Mouse (Mus musculus) liver, postnatal 0 days (tissue): ENCODE measurements around the gene Dnajc3. TPM values are rescaled to one million over a fixed set of nuclear protein-coding genes. Genes with fewer than 3 reads are reported as not detected.
A peak's percentile ranks its signal among the peaks of the same experiment; 100 is the strongest.

Source experiments
- ATAC-seq: fragments of 200-750 bp; cut with Nextera tagmentation; 2 replicates; pipeline ENCODE4 v1.8.0; 2017; ENCODE audit warnings: mild to moderate bottlenecking, moderate library complexity
- DNase-seq: peaks from one replicate; pipeline ENCODE4 v3.0.0-alpha.2; 2016
- H3K27ac ChIP-seq: fragments of 300-500 bp; sonication (generic); 2 replicates; pipeline ENCODE4 v1.5.1; 2014; ENCODE audit warnings: antibody characterized with exemption, moderate library complexity, mild to moderate bottlenecking, low read depth
- H3K27me3 ChIP-seq: fragments of 300-500 bp; sonication (generic); 2 replicates; pipeline ENCODE4 v1.6.1; 2014; ENCODE audit warnings: low read length, control low read depth, mixed read lengths; ENCODE audit not compliant: insufficient read depth
- H3K36me3 ChIP-seq: fragments of 300-500 bp; sonication (generic); replicated peaks from 2 replicates; pipeline ENCODE4 v1.6.1; 2014; ENCODE audit warnings: mild to moderate bottlenecking, control low read depth, low read length, moderate library complexity, mixed read lengths; ENCODE audit not compliant: insufficient read depth
- H3K4me1 ChIP-seq: fragments of 300-500 bp; sonication (generic); 2 replicates; pipeline ENCODE4 v1.6.1; 2014; ENCODE audit warnings: antibody characterized with exemption, mild to moderate bottlenecking, control low read depth; ENCODE audit not compliant: insufficient read depth
- H3K4me2 ChIP-seq: fragments of 300-500 bp; sonication (generic); 2 replicates; pipeline ENCODE4 v1.6.1; 2014; ENCODE audit warnings: low read depth, mild to moderate bottlenecking, low read length, moderate library complexity, mixed read lengths
- H3K4me3 ChIP-seq: fragments of 300-500 bp; sonication (generic); 2 replicates; pipeline ENCODE4 v1.5.1; 2014; ENCODE audit warnings: low read depth, low read length
- H3K9ac ChIP-seq: fragments of 300-500 bp; sonication (generic); replicated peaks from 2 replicates; pipeline ENCODE4 v1.6.1; 2014; ENCODE audit warnings: mild to moderate bottlenecking, moderate library complexity
- H3K9me3 ChIP-seq: fragments of 300-500 bp; sonication (generic); 2 replicates; pipeline ENCODE4 v1.6.1; 2016; ENCODE audit warnings: mild to moderate bottlenecking, control low read depth, low read length, mixed read lengths
- CTCF ChIP-seq: sonication (generic); IDR thresholded peaks from 2 replicates; pipeline ENCODE4 v1.5.1; 2016; ENCODE audit warnings: antibody characterized with exemption, low read depth
- EP300 ChIP-seq: IDR thresholded peaks from 2 replicates; pipeline ENCODE4 v1.6.1; 2016; ENCODE audit warnings: antibody characterized with exemption, low read depth, mild to moderate bottlenecking
- WGBS: fragments of 180-500 bp; shearing (Covaris S2); extraction: QIAGEN DNeasy Blood & Tissue Kit; methylation state at CpG from one replicate; pipeline ENCODE4 v1.1.7; 2014; ENCODE audit not compliant: insufficient replicate concordance; 5-methylcytosine and 5-hydroxymethylcytosine counted together
- polyA plus RNA-seq: library from polyadenylated mRNA; unstranded; fragments of >200 nt; fragmentation: Nextera tagmentation; extraction: Ambion mirVana; gene quantifications from 2 replicates; pipeline ENCODE4 v1.2.1, GENCODE M21; 2015

The Dnajc3 gene
- polyA plus RNA-seq, 1 experiment from 2014 or later = 53.6 TPM

DNA sequence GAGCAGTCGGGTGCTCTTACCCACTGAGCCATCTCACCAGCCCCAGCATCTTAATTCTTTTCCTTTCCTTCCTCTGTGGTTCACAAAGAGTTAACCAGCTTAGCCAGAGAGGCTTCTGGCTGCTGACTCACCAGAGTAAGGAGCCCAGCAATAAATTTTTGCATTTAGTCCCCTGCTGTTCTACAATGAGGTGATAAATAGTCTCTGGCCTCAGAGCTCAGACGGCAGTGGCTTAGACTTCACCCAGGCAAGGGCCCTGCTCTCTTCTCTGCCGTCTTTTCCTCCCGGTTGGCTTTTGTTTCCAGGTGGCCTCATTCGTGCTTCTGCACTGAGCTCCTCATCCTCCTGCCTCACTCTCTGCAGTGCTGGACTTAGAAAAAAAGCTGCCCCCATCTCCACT is 68.1 kb downstream of the Dnajc3 start:
- TF ChIP-seq CTCF (no peak), EP300 (no peak)
- DNase-seq (no peak), ATAC-seq (no peak)
- 0 out of 2 replicates have a peak, but pooled peaks cover 2% of the 10 kb centered on the region for H3K36me3 ChIP-seq
- no peaks in the 10 kb centered on the region for H3K27me3 ChIP-seq
- no peaks in the 10 kb centered on the region for H3K9me3 ChIP-seq
- H3K27ac ChIP-seq = no peak overlapping the region
- H3K4me2 ChIP-seq = peak overlapping the region; percentile 93; the same call in 1 of the 2 replicates
- 19% methylated on average over 5 of the region's 5 CpGs for WGBS
- H3K4me1 ChIP-seq = peaks cover 3% of the 10 kb centered on the region; the same call in 1 of the 2 replicates
- no peak overlapping the region for H3K9ac ChIP-seq
- H3K4me3 ChIP-seq = no peak overlapping the region

DNA sequence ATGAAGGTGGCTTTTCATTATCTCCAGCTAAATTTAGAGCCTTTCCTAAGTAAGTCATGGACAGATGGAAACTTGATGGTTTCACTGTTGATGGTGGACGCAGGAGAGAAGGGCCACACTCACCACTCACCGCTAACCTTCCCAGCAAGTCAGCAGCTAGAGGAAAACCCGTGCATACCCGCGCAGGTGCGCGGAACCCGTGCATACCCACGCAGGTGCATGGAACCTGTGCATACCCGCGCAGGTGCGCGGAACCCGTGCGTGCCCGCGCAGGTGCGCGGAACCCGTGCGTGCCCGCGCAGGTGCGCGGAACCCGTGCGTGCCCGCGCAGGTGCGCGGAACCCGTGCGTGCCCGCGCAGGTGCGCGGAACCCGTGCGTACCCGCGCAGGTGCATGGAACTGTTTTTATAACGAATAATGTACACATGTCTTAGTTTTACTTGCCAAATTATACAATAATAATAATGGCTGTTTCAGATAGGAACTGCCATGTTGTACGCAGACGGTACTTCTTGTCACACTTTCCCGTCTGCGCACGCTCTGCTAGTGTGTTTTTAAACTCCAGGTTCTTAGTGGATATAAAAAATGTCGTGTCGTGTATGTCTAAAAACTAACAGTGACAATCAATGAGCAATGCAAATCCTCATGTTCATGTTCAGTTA is 68.8 kb downstream of the Dnajc3 start:
- no peak for TF ChIP-seq EP300
- no peak for TF ChIP-seq CTCF
- Histone ChIP-seq H3K36me3 (no peaks in the 10 kb centered on the region), H3K4me2 (peak overlapping the region; percentile 93), H3K4me3 (peak overlapping the region; percentile 63), H3K9me3 (no peaks in the 10 kb centered on the region), H3K9ac (peak overlapping the region; percentile 65), H3K27me3 (no peaks in the 10 kb centered on the region), H3K4me1 (peaks cover 3% of the 10 kb centered on the region; the same call in 1 of the 2 replicates), H3K27ac (peak overlapping the region; percentile 84)
- ATAC-seq (no peak), DNase-seq (no peak)
- WGBS = under 1% methylated on average over 39 of the region's 49 CpGs

DNA sequence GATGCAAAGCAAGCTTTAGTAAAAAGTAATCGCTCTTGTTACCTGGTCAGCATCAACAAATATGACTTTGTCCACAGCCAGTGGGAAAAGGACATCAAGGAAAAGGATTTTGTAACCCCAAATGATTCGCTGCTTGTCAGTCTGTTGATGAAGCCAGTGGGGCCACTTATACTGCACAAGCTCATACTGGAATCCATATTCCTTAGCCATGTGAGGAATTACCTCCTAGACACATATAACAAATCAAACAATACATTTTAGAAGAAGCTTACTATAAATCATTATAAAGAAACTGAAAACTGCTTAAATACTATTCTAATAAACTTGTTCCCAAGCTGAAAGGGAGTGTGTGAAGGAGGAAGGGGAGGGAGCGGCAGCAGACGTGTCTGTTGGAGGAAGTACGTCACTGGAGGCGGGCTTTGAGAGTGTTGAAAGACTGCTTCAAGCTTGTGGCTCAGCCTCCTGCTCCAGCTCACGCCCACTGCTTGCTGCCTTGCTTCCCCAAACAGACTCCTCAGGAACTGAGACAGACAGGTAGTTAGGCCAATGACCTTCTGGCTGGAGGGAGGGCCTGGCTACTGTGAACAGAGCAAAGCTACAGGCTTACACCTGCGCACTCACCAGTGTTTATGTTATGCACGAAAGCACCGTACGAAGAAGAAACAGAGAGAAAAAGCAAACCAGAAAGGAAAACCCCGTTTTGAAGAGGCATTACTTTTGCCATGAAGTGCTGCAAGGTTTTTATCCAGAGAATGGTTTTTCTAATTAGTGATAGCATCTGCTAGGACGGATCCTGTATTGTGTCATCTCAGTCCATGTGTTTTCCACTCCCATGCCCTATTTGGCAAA is 69.6 kb downstream of the Dnajc3 start:
- no peaks in the 10 kb centered on the region for H3K27me3 ChIP-seq
- peak overlapping the region; percentile 63 for H3K4me3 ChIP-seq
- H3K4me2 ChIP-seq = peak overlapping the region; percentile 93
- H3K9me3 ChIP-seq = no peaks in the 10 kb centered on the region
- ATAC-seq (peak; percentile 99), DNase-seq (peak; percentile 97)
- H3K36me3 ChIP-seq = no peaks in the 10 kb centered on the region
- H3K9ac ChIP-seq = peak overlapping the region; percentile 65
- TF ChIP-seq EP300 (no peak), CTCF (no peak)
- H3K27ac ChIP-seq = peak overlapping the region; percentile 84
- under 1% methylated on average over 13 of the region's 13 CpGs for WGBS
- H3K4me1 ChIP-seq = peaks cover 3% of the 10 kb centered on the region; the same call in 1 of the 2 replicates

DNA sequence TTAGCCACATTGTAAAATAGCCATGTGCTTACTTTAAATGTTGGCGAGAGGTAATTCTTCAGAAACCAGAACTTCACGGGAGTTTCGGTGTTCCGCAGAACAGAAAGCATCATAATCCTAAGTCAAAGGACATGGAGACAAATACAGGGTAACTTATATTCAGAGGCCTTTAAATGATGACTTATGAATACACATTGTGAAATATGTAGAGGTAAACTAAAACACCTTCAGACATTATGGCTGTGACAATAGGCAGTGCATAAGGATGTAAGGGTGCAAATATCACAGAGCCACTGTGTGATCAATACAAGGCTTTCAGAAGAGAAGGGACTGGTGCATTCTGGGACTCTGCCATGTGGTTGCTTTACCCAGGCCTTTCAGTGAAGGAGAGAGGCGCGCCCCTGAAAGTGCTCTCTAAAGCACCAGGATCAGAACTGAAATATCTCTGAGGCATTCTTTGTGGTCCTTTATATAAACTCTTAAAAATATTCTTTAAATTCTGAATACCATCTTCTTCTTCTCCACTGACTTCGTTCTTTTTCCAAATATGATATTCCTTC is 70.3 kb downstream of the Dnajc3 start:
- no peak for TF ChIP-seq CTCF
- no peak for TF ChIP-seq EP300
- H3K4me2 ChIP-seq = peak overlapping the region; percentile 93
- peak overlapping the region; percentile 56 for H3K27ac ChIP-seq
- no peaks in the 10 kb centered on the region for H3K36me3 ChIP-seq
- peak overlapping the region; percentile 39 for H3K9ac ChIP-seq
- DNase-seq (no peak), ATAC-seq (no peak)
- H3K27me3 ChIP-seq = no peaks in the 10 kb centered on the region
- H3K9me3 ChIP-seq = no peaks in the 10 kb centered on the region
- H3K4me3 ChIP-seq = peak overlapping the region; percentile 63
- peaks cover 3% of the 10 kb centered on the region; the same call in 1 of the 2 replicates for H3K4me1 ChIP-seq
- WGBS = 45% methylated on average over 7 of the region's 7 CpGs

DNA sequence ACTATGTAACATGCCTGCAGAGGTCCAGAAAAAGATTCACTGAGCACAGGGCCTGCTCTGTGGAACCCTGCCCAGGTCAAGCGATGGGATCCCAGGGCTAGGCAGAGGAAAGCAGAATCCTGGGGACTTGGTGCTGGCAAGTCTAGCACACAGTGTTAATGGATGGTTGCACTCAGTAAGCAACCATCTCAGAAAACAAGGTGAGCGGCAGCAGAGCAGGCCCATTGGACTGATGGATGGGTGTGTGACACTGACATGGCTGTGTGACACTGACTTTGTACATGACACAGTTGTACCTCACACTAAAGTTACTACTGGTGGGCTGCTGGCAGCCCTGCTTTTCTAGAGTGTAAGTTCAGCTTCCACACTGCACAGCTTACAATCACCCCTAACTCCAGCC is 71.8 kb downstream of the Dnajc3 start:
- Histone ChIP-seq H3K4me2 (no peak overlapping the region), H3K4me1 (peaks cover 3% of the 10 kb centered on the region; the same call in 1 of the 2 replicates), H3K27me3 (no peaks in the 10 kb centered on the region), H3K4me3 (no peak overlapping the region), H3K36me3 (no peaks in the 10 kb centered on the region), H3K9me3 (no peaks in the 10 kb centered on the region), H3K9ac (no peak overlapping the region), H3K27ac (no peak overlapping the region; the same call in 1 of the 2 replicates)
- DNase-seq (no peak), ATAC-seq (no peak)
- TF ChIP-seq CTCF (no peak), EP300 (no peak)
- 88% methylated on average over 2 of the region's 2 CpGs for WGBS
